Mouse (Mus musculus) CH12.LX (cell line): Measurements from ENCODE around the gene Tcl1b3. TPM values are rescaled to one million over a fixed set of nuclear protein-coding genes. Genes with fewer than 3 reads are reported as not detected.

Source experiments
- DNase-seq: peaks from one replicate; pipeline ENCODE4 v3.0.0-alpha.2; 2013; ENCODE audit errors: extremely low read depth
- H3K27ac ChIP-seq: 2 replicates; pipeline ENCODE4 v1.5.1; 2012; ENCODE audit warnings: low read depth, mild to moderate bottlenecking, control low read depth, moderate library complexity; ENCODE audit not compliant: insufficient read depth
- H3K27me3 ChIP-seq: replicated peaks from 2 replicates; pipeline ENCODE3; 2012; ENCODE audit warnings: inconsistent platforms
- H3K36me3 ChIP-seq, 2 experiments: replicated peaks in 1 of 2; 2 replicates each; pipeline versions ENCODE3 to v1.6.1; 2012; ENCODE audit warnings: inconsistent platforms in 1 of 2, low read length in 1 of 2, mild to moderate bottlenecking in 1 of 2, mixed read lengths in 1 of 2, moderate library complexity in 1 of 2; ENCODE audit not compliant: control insufficient read depth in 1 of 2, insufficient read depth in 1 of 2
- H3K4me1 ChIP-seq, 2 experiments: 2 replicates each; pipeline ENCODE4 v1.6.1; 2012; ENCODE audit warnings: inconsistent platforms in 1 of 2, moderate library complexity in 1 of 2; ENCODE audit not compliant: insufficient read depth in 2 of 2, control insufficient read depth in 1 of 2
- H3K4me2 ChIP-seq: 2 replicates; pipeline ENCODE4 v1.6.1; 2012; ENCODE audit warnings: low read depth, mild to moderate bottlenecking, control low read depth; ENCODE audit not compliant: poor library complexity, insufficient read depth, severe bottlenecking
- H3K4me3 ChIP-seq, 3 experiments: fragments of 150-350 bp in 1 of 3; sonication (generic) in 1 of 3; replicated peaks in 1 of 3; 2 replicates each; pipeline versions ENCODE3 to v1.5.1; 2011 to 2012; ENCODE audit warnings: low read depth in 2 of 3, low read length in 2 of 3, mild to moderate bottlenecking in 2 of 3, moderate library complexity in 2 of 3, control low read depth in 1 of 3, improper control_type of control experiment in 1 of 3, inconsistent platforms in 1 of 3, mixed read lengths in 1 of 3; ENCODE audit not compliant: poor library complexity in 1 of 3
- H3K79me2 ChIP-seq: replicated peaks from 2 replicates; pipeline ENCODE4 v1.6.1; 2012; ENCODE audit warnings: mild to moderate bottlenecking, moderate library complexity; ENCODE audit not compliant: control insufficient read depth, poor library complexity, insufficient read depth, severe bottlenecking; ENCODE audit errors: extremely low read depth
- H3K9ac ChIP-seq: 2 replicates; pipeline ENCODE4 v1.6.1; 2012; ENCODE audit warnings: low read depth, mild to moderate bottlenecking, control low read depth, moderate library complexity; ENCODE audit not compliant: insufficient read depth
- H3K9me3 ChIP-seq: replicated peaks from 2 replicates; pipeline ENCODE3; 2012; ENCODE audit warnings: low read length, inconsistent platforms, mixed read lengths
- BHLHE40 ChIP-seq: IDR thresholded peaks from 2 replicates; pipeline ENCODE4 v1.6.1; 2011; ENCODE audit warnings: mild to moderate bottlenecking, low read depth, low read length, improper control_type of control experiment
- CTCF ChIP-seq, 2 experiments: IDR thresholded peaks in 1 of 2; conservative IDR thresholded peaks in 1 of 2; 2 replicates each; pipeline ENCODE4 v1.5.1; 2011 to 2012; ENCODE audit warnings: low read depth in 2 of 2, low read length in 2 of 2, improper control_type of control experiment in 1 of 2, inconsistent platforms in 1 of 2, mild to moderate bottlenecking in 1 of 2, moderate library complexity in 1 of 2
- ELF1 ChIP-seq: IDR thresholded peaks from 2 replicates; pipeline ENCODE4 v1.6.1; 2014; ENCODE audit warnings: low read depth, mild to moderate bottlenecking, inconsistent platforms, low read length, improper control_type of control experiment
- ETS1 ChIP-seq: conservative IDR thresholded peaks from 2 replicates; pipeline ENCODE4 v1.6.1; 2012; ENCODE audit warnings: low read depth, mild to moderate bottlenecking, inconsistent platforms, low read length, improper control_type of control experiment, moderate library complexity
- IRF4 ChIP-seq: IDR thresholded peaks from 2 replicates; pipeline ENCODE4 v1.6.1; 2014; ENCODE audit warnings: low read depth, mild to moderate bottlenecking, inconsistent platforms, low read length, improper control_type of control experiment
- JUN ChIP-seq: IDR thresholded peaks from 2 replicates; pipeline ENCODE4 v1.6.1; 2011; ENCODE audit warnings: low read depth, mild to moderate bottlenecking, low read length, improper control_type of control experiment, moderate library complexity; ENCODE audit not compliant: insufficient read depth
- KAT2A ChIP-seq: IDR thresholded peaks from 2 replicates; pipeline ENCODE4 v1.6.1; 2012; ENCODE audit warnings: low read length, improper control_type of control experiment, inconsistent platforms; ENCODE audit not compliant: insufficient replicate concordance
- MAZ ChIP-seq: IDR thresholded peaks from 2 replicates; pipeline ENCODE4 v1.6.1; 2012; ENCODE audit warnings: low read depth, mild to moderate bottlenecking, inconsistent platforms, low read length, improper control_type of control experiment, moderate library complexity
- MEF2A ChIP-seq: IDR thresholded peaks from 2 replicates; pipeline ENCODE4 v1.6.1; 2014; ENCODE audit warnings: low read depth, mild to moderate bottlenecking, inconsistent platforms, low read length, improper control_type of control experiment, borderline replicate concordance
- MXI1 ChIP-seq: IDR thresholded peaks from 2 replicates; pipeline ENCODE4 v1.6.1; 2011; ENCODE audit warnings: mild to moderate bottlenecking, low read depth, low read length, improper control_type of control experiment
- MYC ChIP-seq: IDR thresholded peaks from 2 replicates; pipeline ENCODE4 v1.6.1; 2011; ENCODE audit warnings: low read depth, mild to moderate bottlenecking, improper control_type of control experiment, low read length
- NELFE ChIP-seq: IDR thresholded peaks from 2 replicates; pipeline ENCODE4 v1.6.1; 2011; ENCODE audit warnings: low read depth, low read length, improper control_type of control experiment
- NRF1 ChIP-seq: IDR thresholded peaks from 2 replicates; pipeline ENCODE4 v1.6.1; 2014; ENCODE audit warnings: low read depth, mild to moderate bottlenecking, inconsistent platforms, low read length, improper control_type of control experiment, moderate library complexity
- SMC3 ChIP-seq: IDR thresholded peaks from 2 replicates; pipeline ENCODE4 v1.6.1; 2011; ENCODE audit warnings: low read depth, low read length, improper control_type of control experiment
- UBTF ChIP-seq: IDR thresholded peaks from 2 replicates; pipeline ENCODE4 v1.6.1; 2012; ENCODE audit warnings: low read depth, mild to moderate bottlenecking, inconsistent platforms, low read length, improper control_type of control experiment, moderate library complexity
- ZC3H11A ChIP-seq: IDR thresholded peaks from 2 replicates; pipeline ENCODE4 v1.6.1; 2012; ENCODE audit warnings: low read depth, mild to moderate bottlenecking, inconsistent platforms, low read length, improper control_type of control experiment
- ZKSCAN1 ChIP-seq: IDR thresholded peaks from 2 replicates; pipeline ENCODE4 v1.6.1; 2012; ENCODE audit warnings: low read depth, inconsistent platforms, low read length, improper control_type of control experiment, borderline replicate concordance
- ZMIZ1 ChIP-seq: IDR thresholded peaks from 2 replicates; pipeline ENCODE4 v1.6.1; 2012; ENCODE audit warnings: low read depth, mild to moderate bottlenecking, inconsistent platforms, low read length, improper control_type of control experiment
- dilution Hi-C: fragments of 300-500 bp; cut with MboI; formaldehyde crosslinking; loops from 2 replicates; pipeline ENCODE4 v1.14.3; 2020; ENCODE audit warnings: low sequenced_read_pairs; ENCODE audit not compliant: extremely low pct_unique_long_range_greater_than_20kb, extremely low pct_ligation_motif_present
- in situ Hi-C: fragments of 300-500 bp; cut with MboI; formaldehyde crosslinking; loops from 3 replicates; pipeline ENCODE4 v1.14.3; 2019; ENCODE audit warnings: low sequenced_read_pairs, low pct_ligation_motif_present, low pct_unique_long_range_greater_than_20kb, mixed read lengths
- polyA plus RNA-seq: library from polyadenylated mRNA; unstranded; fragments of >175 nt; gene quantifications from 2 replicates; pipeline ENCODE4 v1.2.1, GENCODE M21; 2012; ENCODE audit warnings: low read depth; ENCODE audit not compliant: insufficient read length
- total RNA-seq, 2 experiments: library from RNA; depleted of rRNA; stranded (reverse); fragments of 300-350 nt in 1 of 2; fragments of >200 nt in 1 of 2; gene quantifications; 2 replicates each; pipeline ENCODE4 v1.2.3; 2012 to 2014

Gene Tcl1b3
- total and polyA plus RNA-seq, 3 experiments, result not detected

- in situ Hi-C loops (no loop called here), dilution Hi-C loops (no loop called here)
- Histone ChIP-seq H3K4me3 (no peak overlapping the region), H3K9ac (no peak overlapping the region), H3K4me2 (no peak overlapping the region), H3K27ac (no peak overlapping the region), H3K79me2 (no peaks in the 10 kb centered on the region), H3K27me3 (peaks cover 25% of the 10 kb centered on the region), H3K9me3 (no peaks in the 10 kb centered on the region), H3K4me1 (no peaks in the 10 kb centered on the region), H3K36me3 (no peaks in the 10 kb centered on the region)
- TF ChIP-seq NELFE (no peak), ZMIZ1 (no peak), BHLHE40 (no peak)
- no peak for DNase-seq
These were observed 32.0 kb upstream of the Tcl1b3 start for GRCm38 (mm10) chr12:105158842-105159241.

GRCm38 (mm10) chr12:105159390-105159789, 31.5 kb upstream of the Tcl1b3 start, which contains the start of gene Tcl1b1:
TSS of gene Tcl1b1 (plus strand) at chr12:105159690.
- Histone ChIP-seq H3K4me2 (no peak within 1 kb of the TSS), H3K36me3 (no peaks in the 10 kb centered on the region), H3K27ac (no peak within 1 kb of the TSS), H3K4me1 (no peaks in the 10 kb centered on the region), H3K27me3 (peaks cover 26% of the 10 kb centered on the region), H3K9ac (no peak within 1 kb of the TSS), H3K9me3 (no peaks in the 10 kb centered on the region), H3K4me3 (no peak within 1 kb of the TSS), H3K79me2 (no peaks in the 10 kb centered on the region)
- no peak for DNase-seq
- dilution Hi-C loops, result no loop called here
- TF ChIP-seq UBTF (no peak), SMC3 (no peak), KAT2A (no peak), ZC3H11A (no peak), ETS1 (no peak), MAZ (no peak), MYC (no peak), MXI1 (no peak), NRF1 (no peak), ZKSCAN1 (no peak), IRF4 (no peak), MEF2A (no peak)
- in situ Hi-C loops, result no loop called here

GRCm38 (mm10) chr12:105166734-105167133, 24.1 kb upstream of the Tcl1b3 start:
- H3K27ac ChIP-seq, result no peak overlapping the region
- H3K79me2 ChIP-seq, result no peaks in the 10 kb centered on the region
- no peak overlapping the region for H3K9ac ChIP-seq
- no peak for TF ChIP-seq CTCF (conservative IDR thresholded peaks at IDR 0.05 in 1 of 2, IDR thresholded peaks at IDR 0.05 in 1 of 2; ENCODE audit: low read depth in 2 of 2, low read length in 2 of 2)
- TF ChIP-seq ELF1, result no peak
- no peak for TF ChIP-seq JUN
- TF ChIP-seq, all 38 proteins: peak for 0
- H3K4me3 ChIP-seq, result no peak overlapping the region
- no peaks in the 10 kb centered on the region for H3K36me3 ChIP-seq
- peaks cover 41% of the 10 kb centered on the region for H3K27me3 ChIP-seq
- no peak for DNase-seq
- no peaks in the 10 kb centered on the region for H3K4me1 ChIP-seq
- no peak overlapping the region for H3K4me2 ChIP-seq
- in situ Hi-C loops (no loop called here), dilution Hi-C loops (no loop called here)
- H3K9me3 ChIP-seq, result no peaks in the 10 kb centered on the region
